Mouse (Mus musculus) 3T3-L1 (cell line): ENCODE measurements around the gene Plce1.

Source experiments
- DNase-seq: peaks from one replicate; pipeline ENCODE4 v3.0.0-alpha.2; 2015; ENCODE audit warnings: low read depth, low spot score

Plce1 gene

GRCm38 (mm10) chr19:38632251-38632650 is 151.3 kb downstream of the Plce1 start:
- no peak for DNase-seq

GRCm38 (mm10) chr19:38633306-38633705 is 152.4 kb downstream of the Plce1 start:
- no peak for DNase-seq

- DNase-seq = no peak
Measured at GRCm38 (mm10) chr19:38639050-38639449, 158.1 kb downstream of the Plce1 start.

DNA sequence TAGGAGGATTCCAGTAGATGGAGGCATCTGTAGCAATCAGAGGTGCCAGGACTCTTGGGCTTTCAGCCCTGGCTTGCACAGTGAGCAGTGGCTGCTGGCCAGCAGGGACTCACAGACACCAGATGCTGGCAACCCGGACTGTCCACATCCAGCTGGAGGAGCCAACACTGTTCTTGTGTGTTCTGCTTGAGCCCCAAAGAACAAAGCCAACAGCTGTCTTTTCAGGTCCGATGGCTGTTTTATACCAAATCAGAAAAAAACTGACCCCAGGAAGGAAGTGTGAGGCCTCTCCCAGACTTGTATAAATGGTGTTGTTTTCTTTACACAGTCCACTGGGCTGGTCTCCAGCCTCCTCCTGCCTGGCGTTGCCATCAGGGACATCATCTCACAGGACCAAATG is 158.9 kb downstream of the Plce1 start:
- DNase-seq = peak; percentile 15

DNA sequence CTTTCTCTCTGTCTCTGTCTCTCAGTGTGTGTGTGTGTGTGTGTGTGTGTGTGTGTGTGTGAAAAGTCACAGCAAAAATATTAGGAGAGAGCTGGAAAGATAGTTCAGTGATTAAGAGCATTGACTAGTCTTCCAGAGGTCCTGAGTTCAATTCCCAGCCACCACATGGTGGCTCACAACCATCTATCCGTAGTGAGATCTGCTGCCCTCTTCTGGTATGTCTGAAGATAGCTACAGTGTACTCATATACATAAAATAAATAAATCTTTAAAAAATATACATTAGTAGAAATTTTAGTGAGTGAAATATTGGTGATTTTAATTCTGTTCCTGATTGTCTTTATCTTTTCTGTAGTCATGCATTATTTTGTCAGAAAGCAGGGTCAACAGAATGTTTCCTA is 161.6 kb downstream of the Plce1 start:
- DNase-seq = peak; percentile 48

DNA sequence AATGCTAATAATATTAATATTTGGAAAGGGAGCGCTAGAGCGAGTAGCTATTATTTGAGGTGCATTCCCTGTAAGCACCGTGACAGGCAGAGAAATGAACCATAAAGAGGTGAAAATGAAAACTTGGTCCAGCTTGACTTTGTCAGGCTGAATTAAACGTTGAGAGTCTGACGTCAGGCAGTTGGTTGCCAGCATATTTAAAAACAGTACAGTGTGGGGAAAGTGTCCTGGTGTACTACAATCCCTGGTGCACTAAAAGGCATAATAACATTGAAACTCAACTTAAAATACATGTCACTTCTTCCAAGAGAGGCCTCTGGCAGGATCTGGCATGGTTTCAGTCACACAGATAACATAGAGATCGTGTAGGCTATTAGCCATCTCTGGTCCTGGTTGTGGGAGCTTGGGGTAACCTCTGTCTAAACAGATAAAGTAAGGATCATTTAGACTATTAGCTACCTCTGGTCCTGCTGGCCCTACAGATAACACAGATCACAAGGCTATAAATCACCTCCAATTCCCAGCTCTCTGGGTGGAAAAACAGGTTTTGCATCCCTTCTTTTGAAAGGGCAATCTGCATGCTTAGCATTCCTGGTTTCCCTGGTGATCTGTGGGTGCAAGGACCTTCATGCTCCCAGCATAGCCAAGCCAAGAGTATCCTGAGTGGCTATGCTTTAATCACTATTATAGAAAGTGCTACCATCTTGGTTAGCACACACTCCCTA is 164.1 kb downstream of the Plce1 start:
- DNase-seq = peak; percentile 20

GRCm38 (mm10) chr19:38657980-38658379 is 177.1 kb downstream of the Plce1 start:
- DNase-seq = no peak

GRCm38 (mm10) chr19:38665398-38665797 is 184.5 kb downstream of the Plce1 start:
- no peak for DNase-seq

GRCm38 (mm10) chr19:38672015-38672600 is 191.2 kb downstream of the Plce1 start:
- DNase-seq = no peak

- DNase-seq = no peak
Measured at GRCm38 (mm10) chr19:38673936-38674335, 193.0 kb downstream of the Plce1 start.

GRCm38 (mm10) chr19:38678655-38679054 is 197.7 kb downstream of the Plce1 start:
- DNase-seq = no peak

GRCm38 (mm10) chr19:38679520-38679919 is 198.6 kb downstream of the Plce1 start:
- no peak for DNase-seq

- no peak for DNase-seq
Measured at GRCm38 (mm10) chr19:38687326-38687725, 206.4 kb downstream of the Plce1 start.

DNA sequence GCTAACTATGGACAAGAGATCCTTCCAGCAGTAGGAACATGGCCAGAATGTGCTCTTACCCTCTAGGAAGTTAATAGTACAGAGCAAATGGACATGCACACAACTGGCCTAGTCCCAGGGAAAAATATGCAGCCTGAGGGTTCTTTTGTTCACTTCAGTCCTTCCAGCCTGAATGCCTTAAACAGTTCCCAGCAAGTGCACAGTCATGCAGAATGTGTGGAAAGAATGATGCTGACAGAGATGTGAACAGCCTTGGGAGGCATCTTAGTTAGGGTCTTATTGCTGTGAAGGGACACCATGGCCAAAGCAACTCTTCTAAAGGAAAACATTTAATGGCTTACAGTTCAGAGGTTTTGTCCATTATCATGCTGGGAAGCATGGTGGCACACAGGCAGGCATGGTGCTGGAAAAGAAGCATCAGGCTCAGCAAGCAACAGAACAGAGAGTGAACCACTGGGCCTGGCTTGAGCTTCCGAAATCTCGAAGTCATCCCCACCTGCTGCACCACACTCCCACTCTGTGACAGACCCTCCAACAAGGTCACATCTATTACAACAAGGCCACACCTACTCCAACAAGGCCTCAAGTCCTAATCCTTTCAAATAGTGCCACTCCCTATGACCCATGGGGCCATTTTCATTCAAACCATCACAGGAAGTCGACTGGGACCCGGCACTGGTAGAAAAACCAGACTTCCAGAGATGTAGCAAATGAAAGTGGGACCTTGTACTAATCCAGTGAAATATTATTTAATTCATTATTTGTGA is 208.0 kb downstream of the Plce1 start:
- no peak for DNase-seq

- DNase-seq = no peak
Measured at GRCm38 (mm10) chr19:38690276-38690675, 209.4 kb downstream of the Plce1 start.

GRCm38 (mm10) chr19:38691533-38691932 is 210.6 kb downstream of the Plce1 start:
- DNase-seq = no peak

- DNase-seq = no peak
Measured at GRCm38 (mm10) chr19:38693331-38693730, 212.4 kb downstream of the Plce1 start.

- DNase-seq = no peak
Measured at GRCm38 (mm10) chr19:38693769-38694168, 212.9 kb downstream of the Plce1 start.

GRCm38 (mm10) chr19:38701776-38702175 is 220.9 kb downstream of the Plce1 start:
- no peak for DNase-seq

DNA sequence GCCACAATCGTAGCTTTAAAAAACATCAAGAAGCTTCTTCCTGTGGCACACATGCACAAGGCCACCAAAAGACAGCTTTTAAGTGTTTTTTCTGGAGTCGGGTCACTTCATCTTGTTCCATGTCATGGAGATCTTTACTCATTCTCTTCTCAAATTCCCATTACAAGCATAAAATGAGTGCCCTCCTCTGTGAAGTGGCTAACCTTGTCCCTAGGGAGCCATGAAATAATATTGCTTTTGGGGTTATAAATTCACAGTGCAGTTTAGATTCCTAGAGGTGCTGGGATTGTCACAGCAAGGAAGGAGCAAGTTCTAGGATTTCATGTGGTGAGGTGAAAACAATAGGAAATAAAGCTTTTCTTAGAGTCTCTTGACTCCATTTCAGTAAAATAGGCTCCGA is 223.8 kb downstream of the Plce1 start:
- DNase-seq = no peak

- DNase-seq = no peak
Measured at GRCm38 (mm10) chr19:38705244-38705643, 224.3 kb downstream of the Plce1 start.

DNA sequence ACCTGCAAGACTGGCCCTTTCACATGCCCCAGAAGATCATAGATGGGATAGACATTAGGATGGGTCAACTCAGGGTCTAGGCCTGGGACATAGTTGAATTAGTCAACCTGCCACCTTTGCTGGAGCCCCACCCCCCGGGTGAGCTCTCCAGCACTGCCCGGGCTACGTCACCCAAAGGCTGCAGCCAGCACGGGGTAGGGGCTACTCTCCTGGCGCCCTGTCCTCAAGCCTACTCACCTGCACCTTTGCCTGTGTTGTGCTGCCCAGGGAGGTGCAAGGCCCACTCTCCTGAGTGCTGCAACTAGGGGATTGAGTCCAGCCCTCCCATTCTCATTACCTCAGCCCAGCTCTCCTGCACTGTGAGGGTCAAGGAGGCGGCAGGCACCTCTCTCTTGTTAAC is 225.5 kb downstream of the Plce1 start:
- DNase-seq = no peak

GRCm38 (mm10) chr19:38709376-38709775 is 228.5 kb downstream of the Plce1 start:
- DNase-seq = peak; percentile 39
